ENCODE assay signal across 12 mouse cellular contexts in genomic region chr2:139948843-139949242, GRCm38 (mm10).
"Had no signal": no experiment of that assay in that cellular context is flagged by ENCODE, and none has a peak within 500 bp of the region (broad histone marks: within the 10 kb centered on the region; RNA-seq: fewer than 3 reads in every experiment).

No protein-coding gene starts in this region.

- H3K4me1 ChIP-seq: liver, embryonic 13.5 days; neural tube, embryonic 13.5 days had no signal

- H3K9me3 ChIP-seq: liver, embryonic 13.5 days; midbrain, embryonic 13.5 days; neural tube, embryonic 13.5 days had no signal

- ATAC-seq: intestine, postnatal 0 days; midbrain, embryonic 13.5 days had no signal

- DNase-seq: kidney, adult 8-10 months; kidney, postnatal 14 days; kidney, postnatal 4 days; left cerebral cortex, postnatal 4 days; liver, embryonic 13.5 days; lung, adult 2 months; thymus, adult 18-20 months; thymus, postnatal 36 days had no signal

- H3K9ac ChIP-seq: liver, embryonic 13.5 days; midbrain, embryonic 13.5 days; neural tube, embryonic 13.5 days had no signal

- H3K36me3 ChIP-seq: midbrain, embryonic 13.5 days had no signal

- H3K4me2 ChIP-seq: liver, embryonic 13.5 days; midbrain, embryonic 13.5 days; neural tube, embryonic 13.5 days had no signal

- H3K27me3 ChIP-seq: liver, embryonic 13.5 days; midbrain, embryonic 13.5 days; neural tube, embryonic 13.5 days had no signal

- H3K4me3 ChIP-seq: liver, embryonic 13.5 days; midbrain, embryonic 13.5 days; neural tube, embryonic 13.5 days had no signal

- H3K27ac ChIP-seq: liver, embryonic 13.5 days; macrophage; midbrain, embryonic 13.5 days; neural tube, embryonic 13.5 days had no signal
